Mouse (Mus musculus) kidney, adult 2 months (tissue): ENCODE measurements at regions not wholly inside any gene's neighbourhood (a gene's known extent, or its start where the extent isn't known, plus 50 kb on each side); places are given as distances from the start of the nearest gene placed in this dataset.

ENCODE experiments used
- CTCF ChIP-seq: fragments of 200-500 bp; conservative IDR thresholded peaks from 2 replicates; pipeline ENCODE4 v1.5.1; 2011; ENCODE audit warnings: low read depth, mild to moderate bottlenecking, control low read depth, low read length, moderate library complexity, mixed read lengths; ENCODE audit not compliant: insufficient read depth, insufficient read length
- POLR2A ChIP-seq: fragments of 200-500 bp; IDR thresholded peaks from one replicate; pipeline ENCODE4 v1.6.1; 2011; ENCODE audit warnings: low read depth, low read length, control low read depth

DNA sequence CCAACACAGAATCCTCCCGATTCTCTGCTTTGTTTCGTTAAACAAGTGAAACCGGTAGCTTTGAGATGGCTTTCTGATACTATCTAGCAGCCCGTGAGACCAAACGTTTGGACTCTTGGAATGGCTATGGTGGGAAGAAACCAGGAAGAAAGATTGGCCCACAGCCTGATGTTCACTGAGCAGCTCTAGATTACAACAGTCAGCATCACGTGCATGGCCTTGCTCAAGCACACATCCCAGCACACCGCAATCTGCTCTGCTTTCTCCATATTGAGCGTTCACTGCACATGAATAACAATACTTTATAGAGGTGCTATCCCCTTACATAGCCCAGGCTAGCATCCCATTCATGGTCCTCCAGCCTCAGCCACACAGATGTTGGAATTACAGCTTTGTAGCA lies 80.5 kb upstream of the Pabpc6 start:
- TF ChIP-seq CTCF, result no peak
- no peak for TF ChIP-seq POLR2A
